In genomic region chr9:116145231-116145641, GRCm38 (mm10) we compare ENCODE assay signal across 8 mouse cellular contexts. TPM values are rescaled to one million over a fixed set of nuclear protein-coding genes. Genes with fewer than 3 reads are reported as not detected.
DNase-seq lines count a peak whose midpoint lies in the region; ATAC-seq and TF ChIP-seq lines count a peak whose summit lies in the region.

No protein-coding gene starts in this region.

- ATAC-seq in midbrain, embryonic 11.5 days (ENCODE audit: low FRiP score), result no peak
- no peak for ATAC-seq in midbrain, embryonic 15.5 days (replicated peaks)
- ATAC-seq in heart, embryonic 15.5 days (replicated peaks; ENCODE audit: insufficient number of reproducible peaks, insufficient read depth, low FRiP score, low read depth), result peak; percentile 48
- peak; percentile 70 for ATAC-seq in liver, postnatal 0 days
- ATAC-seq in stomach, postnatal 0 days (ENCODE audit: low FRiP score, low TSS enrichment), result peak; percentile 67; the same call in 1 of the 2 replicates
- ATAC-seq in forebrain, embryonic 13.5 days, result no peak

- no peaks in the 10 kb centered on the region for H3K27me3 ChIP-seq in midbrain, embryonic 11.5 days (ENCODE audit: control insufficient read depth, insufficient read depth, low read length)
- H3K27me3 ChIP-seq in midbrain, embryonic 15.5 days (replicated peaks), result no peaks in the 10 kb centered on the region
- no peaks in the 10 kb centered on the region for H3K27me3 ChIP-seq in heart, embryonic 15.5 days
- H3K27me3 ChIP-seq in liver, postnatal 0 days (ENCODE audit: insufficient read depth, low read length), result no peaks in the 10 kb centered on the region
- no peaks in the 10 kb centered on the region for H3K27me3 ChIP-seq in stomach, postnatal 0 days (ENCODE audit: control insufficient read depth, insufficient read depth, low read length)
- H3K27me3 ChIP-seq in forebrain, embryonic 13.5 days, result no peaks in the 10 kb centered on the region

- 60% methylated on average over 10 of the region's 10 CpGs for WGBS in midbrain, embryonic 11.5 days
- 67% methylated on average over 10 of the region's 10 CpGs for WGBS in midbrain, embryonic 15.5 days
- WGBS in heart, embryonic 15.5 days, result 27% methylated on average over 10 of the region's 10 CpGs
- 10% methylated on average over 10 of the region's 10 CpGs for WGBS in liver, postnatal 0 days (ENCODE audit: insufficient replicate concordance)
- WGBS in stomach, postnatal 0 days, result 27% methylated on average over 10 of the region's 10 CpGs
- WGBS in forebrain, embryonic 13.5 days, result 68% methylated on average over 10 of the region's 10 CpGs

- peaks cover 7% of the 10 kb centered on the region for H3K4me1 ChIP-seq in midbrain, embryonic 11.5 days (ENCODE audit: control insufficient read depth, insufficient read depth, low read length)
- H3K4me1 ChIP-seq in midbrain, embryonic 15.5 days, result peaks cover 4% of the 10 kb centered on the region; the same call in 1 of the 2 replicates
- peaks cover 50% of the 10 kb centered on the region for H3K4me1 ChIP-seq in heart, embryonic 15.5 days (replicated peaks)
- H3K4me1 ChIP-seq in liver, postnatal 0 days (ENCODE audit: insufficient read depth), result peaks cover 31% of the 10 kb centered on the region
- H3K4me1 ChIP-seq in stomach, postnatal 0 days (replicated peaks; ENCODE audit: control insufficient read depth, insufficient read depth), result peaks cover 5% of the 10 kb centered on the region
- H3K4me1 ChIP-seq in forebrain, embryonic 13.5 days, result no peaks in the 10 kb centered on the region

- no peak overlapping the region for H3K9ac ChIP-seq in midbrain, embryonic 11.5 days (ENCODE audit: low read length)
- no peak overlapping the region for H3K9ac ChIP-seq in midbrain, embryonic 15.5 days
- H3K9ac ChIP-seq in heart, embryonic 15.5 days, result no peak overlapping the region
- no peak overlapping the region for H3K9ac ChIP-seq in liver, postnatal 0 days (replicated peaks)
- no peak overlapping the region for H3K9ac ChIP-seq in stomach, postnatal 0 days (ENCODE audit: low read length)
- no peak overlapping the region for H3K9ac ChIP-seq in forebrain, embryonic 13.5 days

- TF ChIP-seq EP300 in liver, postnatal 0 days (IDR thresholded peaks at IDR 0.05; ENCODE audit: low read depth), result peak; percentile 59; the same call in 1 of the 2 replicates
- no peak for TF ChIP-seq EP300 in stomach, postnatal 0 days (optimal IDR thresholded peaks at IDR 0.05)

- peak; percentile 75 for DNase-seq in midbrain, embryonic 11.5 days (ENCODE audit: low spot score, missing footprints)
- peak; percentile 34 for DNase-seq in liver, postnatal 0 days
- DNase-seq in stomach, postnatal 0 days (ENCODE audit: low spot score), result no peak
- DNase-seq in adrenal gland, postnatal 10 days, result no peak
- DNase-seq in cerebellum, adult 18-20 months, result no peak

- H3K9me3 ChIP-seq in midbrain, embryonic 11.5 days (ENCODE audit: control insufficient read depth, low read length), result no peaks in the 10 kb centered on the region
- H3K9me3 ChIP-seq in midbrain, embryonic 15.5 days, result no peaks in the 10 kb centered on the region
- no peaks in the 10 kb centered on the region for H3K9me3 ChIP-seq in heart, embryonic 15.5 days (replicated peaks)
- no peaks in the 10 kb centered on the region for H3K9me3 ChIP-seq in liver, postnatal 0 days (ENCODE audit: low read length)
- H3K9me3 ChIP-seq in stomach, postnatal 0 days (ENCODE audit: control insufficient read depth, low read length), result no peaks in the 10 kb centered on the region
- H3K9me3 ChIP-seq in forebrain, embryonic 13.5 days (replicated peaks), result no peaks in the 10 kb centered on the region

- no peak overlapping the region for H3K4me2 ChIP-seq in midbrain, embryonic 11.5 days
- H3K4me2 ChIP-seq in midbrain, embryonic 15.5 days, result no peak overlapping the region
- peak overlapping the region; percentile 21; the same call in 1 of the 2 replicates for H3K4me2 ChIP-seq in heart, embryonic 15.5 days
- H3K4me2 ChIP-seq in liver, postnatal 0 days (ENCODE audit: low read depth, low read length), result peak overlapping the region; percentile 2; the same call in 1 of the 2 replicates
- no peak overlapping the region for H3K4me2 ChIP-seq in stomach, postnatal 0 days (replicated peaks; ENCODE audit: low read depth)
- no peak overlapping the region for H3K4me2 ChIP-seq in forebrain, embryonic 13.5 days

- H3K4me3 ChIP-seq in midbrain, embryonic 11.5 days (ENCODE audit: low read depth, low read length), result no peak overlapping the region
- H3K4me3 ChIP-seq in midbrain, embryonic 15.5 days, result no peak overlapping the region
- H3K4me3 ChIP-seq in heart, embryonic 15.5 days, result no peak overlapping the region
- no peak overlapping the region for H3K4me3 ChIP-seq in liver, postnatal 0 days (ENCODE audit: low read depth, low read length)
- no peak overlapping the region for H3K4me3 ChIP-seq in stomach, postnatal 0 days (ENCODE audit: low read depth, low read length)
- no peak overlapping the region for H3K4me3 ChIP-seq in forebrain, embryonic 13.5 days

- no peaks in the 10 kb centered on the region for H3K36me3 ChIP-seq in midbrain, embryonic 11.5 days (ENCODE audit: control insufficient read depth, insufficient read depth, low read length)
- H3K36me3 ChIP-seq in midbrain, embryonic 15.5 days (replicated peaks), result no peaks in the 10 kb centered on the region
- H3K36me3 ChIP-seq in heart, embryonic 15.5 days, result no peaks in the 10 kb centered on the region
- peaks cover 7% of the 10 kb centered on the region; the same call in 1 of the 2 replicates for H3K36me3 ChIP-seq in liver, postnatal 0 days (replicated peaks; ENCODE audit: insufficient read depth, low read length)
- peaks cover 2% of the 10 kb centered on the region; the same call in 1 of the 2 replicates for H3K36me3 ChIP-seq in stomach, postnatal 0 days (ENCODE audit: control insufficient read depth, insufficient read depth, low read length)
- no peaks in the 10 kb centered on the region for H3K36me3 ChIP-seq in forebrain, embryonic 13.5 days (ENCODE audit: poor library complexity, severe bottlenecking)

- no peak for TF ChIP-seq CTCF in liver, postnatal 0 days (IDR thresholded peaks at IDR 0.05; ENCODE audit: low read depth)
- no peak for TF ChIP-seq CTCF in stomach, postnatal 0 days (IDR thresholded peaks at IDR 0.05; ENCODE audit: low read depth)

- no peak overlapping the region for H3K27ac ChIP-seq in midbrain, embryonic 11.5 days (ENCODE audit: low read depth, low read length)
- H3K27ac ChIP-seq in midbrain, embryonic 15.5 days, result no peak overlapping the region
- peak overlapping the region; percentile 86 for H3K27ac ChIP-seq in heart, embryonic 15.5 days
- H3K27ac ChIP-seq in liver, postnatal 0 days (ENCODE audit: low read depth), result peak overlapping the region; percentile 24
- no peak overlapping the region for H3K27ac ChIP-seq in stomach, postnatal 0 days (replicated peaks)
- H3K27ac ChIP-seq in forebrain, embryonic 13.5 days, result no peak overlapping the region

RNA-seq across cellular contexts. Expression of gene Tgfbr2, which starts 29.9 kb away (rescaled TPM):
- polyA plus RNA-seq in midbrain, embryonic 11.5 days (2014; fragmentation: Nextera tagmentation; extraction: Ambion mirVana), result 8.1 and 9.2 TPM in 2 replicates
- 8.5 and 9.0 TPM in 2 replicates for polyA plus RNA-seq in midbrain, embryonic 15.5 days (2015; fragmentation: Nextera tagmentation; extraction: Ambion mirVana)
- polyA plus RNA-seq in heart, embryonic 15.5 days (2015; fragmentation: Nextera tagmentation; extraction: Ambion mirVana), result 20.2 and 29.5 TPM in 2 replicates
- polyA plus RNA-seq in liver, postnatal 0 days (2015; fragmentation: Nextera tagmentation; extraction: Ambion mirVana), result 5.2 and 5.6 TPM in 2 replicates
- 16.8 and 18.5 TPM in 2 replicates for polyA plus RNA-seq in stomach, postnatal 0 days (2015; fragmentation: Nextera tagmentation; extraction: Ambion mirVana)
- 10 to 100 TPM; 65.0 to 70.8 TPM for total RNA-seq in adrenal gland, postnatal 10 days (2021)
- 4.2 and 4.4 TPM in 2 replicates for polyA plus RNA-seq in forebrain, embryonic 13.5 days (2015; fragmentation: Nextera tagmentation; extraction: Ambion mirVana)

Comparison
In these comparisons a context has a peak if more than half of its experiments do, and no peak if none do; other contexts are left out.
1. ATAC-seq: peak in heart, embryonic 15.5 days (single experiment), liver, postnatal 0 days (single experiment) and stomach, postnatal 0 days (single experiment); none in midbrain, embryonic 11.5 days (single experiment), midbrain, embryonic 15.5 days (single experiment) and forebrain, embryonic 13.5 days (single experiment).
2. DNase-seq: peak in midbrain, embryonic 11.5 days (single experiment) and liver, postnatal 0 days (single experiment); none in stomach, postnatal 0 days (single experiment), adrenal gland, postnatal 10 days (single experiment) and cerebellum, adult 18-20 months (0 of 2).
3. H3K27ac ChIP-seq: peak in heart, embryonic 15.5 days (single experiment) and liver, postnatal 0 days (single experiment); none in midbrain, embryonic 11.5 days (single experiment), midbrain, embryonic 15.5 days (single experiment), stomach, postnatal 0 days (single experiment) and forebrain, embryonic 13.5 days (single experiment).
4. H3K4me2 ChIP-seq: peak in heart, embryonic 15.5 days (single experiment) and liver, postnatal 0 days (single experiment); none in midbrain, embryonic 11.5 days (single experiment), midbrain, embryonic 15.5 days (single experiment), stomach, postnatal 0 days (single experiment) and forebrain, embryonic 13.5 days (single experiment).